Mouse (Mus musculus) retina, postnatal 1 day (tissue): Measurements from ENCODE around the gene Apoa2.

Source experiments
- DNase-seq: peaks from one replicate; pipeline ENCODE4 v3.0.0-alpha.2; 2012

Apoa2 gene

GRCm38 (mm10) chr1:171205704-171206493, 19.0 kb upstream of the Apoa2 start:
- DNase-seq, result no peak

- DNase-seq, result no peak
Measured at GRCm38 (mm10) chr1:171209409-171209808, 15.4 kb upstream of the Apoa2 start.

- no peak for DNase-seq
Measured at GRCm38 (mm10) chr1:171212854-171213253, 12.0 kb upstream of the Apoa2 start.

- no peak for DNase-seq
Measured at GRCm38 (mm10) chr1:171213801-171214496, 10.9 kb upstream of the Apoa2 start, which contains the start of gene Nr1i3. Gene Nr1i3, plus strand, starts transcription at chr1:171213970.

- DNase-seq, result no peak
Measured at GRCm38 (mm10) chr1:171216241-171216955, 8.5 kb upstream of the Apoa2 start.

- DNase-seq, result peak; percentile 88
Measured at GRCm38 (mm10) chr1:171220871-171221270, 4.0 kb upstream of the Apoa2 start.

- DNase-seq, result peak; percentile 11
Measured at GRCm38 (mm10) chr1:171221281-171222193, 3.3 kb upstream of the Apoa2 start.

GRCm38 (mm10) chr1:171222238-171223155, 2.4 kb upstream of the Apoa2 start, which contains the start of gene Tomm40l:
Gene Tomm40l, minus strand, starts transcription at chr1:171222514.
- peak; percentile 100 for DNase-seq

- DNase-seq, result no peak
Measured at GRCm38 (mm10) chr1:171223168-171223567, 1.7 kb upstream of the Apoa2 start.

- DNase-seq, result no peak
Measured at GRCm38 (mm10) chr1:171223796-171224195, 1.1 kb upstream of the Apoa2 start.

- no peak for DNase-seq
Measured at GRCm38 (mm10) chr1:171226780-171227179, 1.9 kb downstream of the Apoa2 start.

- no peak for DNase-seq
Measured at GRCm38 (mm10) chr1:171227879-171228278, 3.0 kb downstream of the Apoa2 start.

GRCm38 (mm10) chr1:171229750-171230149, 4.9 kb downstream of the Apoa2 start:
- DNase-seq, result no peak

- DNase-seq, result peak; percentile 9
Measured at GRCm38 (mm10) chr1:171230215-171230614, 5.4 kb downstream of the Apoa2 start.

GRCm38 (mm10) chr1:171231844-171232243, 7.0 kb downstream of the Apoa2 start:
- DNase-seq, result no peak

- DNase-seq, result no peak
Measured at GRCm38 (mm10) chr1:171232348-171232747, 7.5 kb downstream of the Apoa2 start.

GRCm38 (mm10) chr1:171232800-171233730, 8.2 kb downstream of the Apoa2 start:
- peak; percentile 18 for DNase-seq

- no peak for DNase-seq
Measured at GRCm38 (mm10) chr1:171234126-171234525, 9.3 kb downstream of the Apoa2 start, which contains the start of gene Fcer1g. Gene Fcer1g, minus strand, starts transcription at chr1:171234365.

GRCm38 (mm10) chr1:171234538-171234937, 9.7 kb downstream of the Apoa2 start:
- DNase-seq, result no peak

GRCm38 (mm10) chr1:171235791-171236190, 10.9 kb downstream of the Apoa2 start:
- DNase-seq, result no peak
